Mouse (Mus musculus) kidney, adult 11 months (tissue): ENCODE measurements around the gene Phf1.
"Not testable (repeated sequence)": the region's sequence is repeated elsewhere in the genome, so short reads cannot be mapped to it uniquely, and the experiment has no call there.

Source experiments
- DNase-seq: peaks from one replicate; pipeline ENCODE4 v3.0.0; 2022

Gene Phf1

DNA sequence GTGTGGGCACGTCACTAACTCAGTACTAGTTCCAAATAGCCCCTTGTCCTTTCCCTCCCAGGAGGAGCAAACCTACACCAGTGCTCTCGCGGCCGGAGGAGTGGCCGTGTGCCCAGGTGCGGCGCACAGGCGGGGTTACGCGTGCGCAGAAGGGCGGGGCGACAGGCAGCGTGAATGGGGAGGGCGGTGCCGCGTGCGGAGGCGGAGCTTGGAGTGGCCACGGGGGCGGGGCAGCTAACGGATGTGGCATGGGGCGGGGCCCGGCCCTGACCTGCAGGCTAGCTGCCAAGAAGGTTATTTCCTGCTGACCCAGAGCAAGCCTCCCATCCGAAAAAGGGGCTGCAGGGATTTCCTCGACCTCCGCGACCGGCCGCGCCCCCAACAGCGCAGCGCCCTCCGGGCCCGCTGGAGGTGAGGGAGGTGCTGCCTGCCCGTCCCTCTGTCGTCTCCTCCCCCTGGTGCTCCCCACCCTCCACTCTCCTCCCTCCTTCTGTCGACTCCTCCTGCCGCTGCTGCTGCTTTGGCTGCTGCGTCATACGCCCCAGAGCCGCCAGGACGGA is at the start of gene Phf1:
Gene Phf1 (plus strand): TSS at position 214 of the 560 bp plus-strand sequence.
- peak; percentile 96 for DNase-seq

DNA sequence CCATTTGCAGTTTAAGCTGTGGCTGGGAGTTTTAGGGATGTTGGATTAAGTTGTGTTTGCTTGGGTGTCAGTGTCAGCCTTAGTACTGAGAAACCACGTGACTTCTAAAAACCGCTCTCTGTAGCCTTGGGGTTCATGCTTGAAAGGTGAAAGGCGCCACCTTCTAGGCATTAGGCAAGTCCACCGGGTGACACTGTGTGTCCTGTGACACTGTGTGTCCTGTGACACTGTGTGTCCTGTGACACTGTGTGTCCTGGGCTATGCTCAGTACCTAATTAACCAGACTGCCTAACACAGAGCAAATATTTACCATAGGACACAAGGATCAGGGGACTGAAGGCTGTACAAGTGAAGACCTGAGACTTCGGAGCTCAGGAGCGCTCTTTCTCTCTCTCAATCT is 49.3 kb upstream of the Phf1 start:
- DNase-seq, result no peak

DNA sequence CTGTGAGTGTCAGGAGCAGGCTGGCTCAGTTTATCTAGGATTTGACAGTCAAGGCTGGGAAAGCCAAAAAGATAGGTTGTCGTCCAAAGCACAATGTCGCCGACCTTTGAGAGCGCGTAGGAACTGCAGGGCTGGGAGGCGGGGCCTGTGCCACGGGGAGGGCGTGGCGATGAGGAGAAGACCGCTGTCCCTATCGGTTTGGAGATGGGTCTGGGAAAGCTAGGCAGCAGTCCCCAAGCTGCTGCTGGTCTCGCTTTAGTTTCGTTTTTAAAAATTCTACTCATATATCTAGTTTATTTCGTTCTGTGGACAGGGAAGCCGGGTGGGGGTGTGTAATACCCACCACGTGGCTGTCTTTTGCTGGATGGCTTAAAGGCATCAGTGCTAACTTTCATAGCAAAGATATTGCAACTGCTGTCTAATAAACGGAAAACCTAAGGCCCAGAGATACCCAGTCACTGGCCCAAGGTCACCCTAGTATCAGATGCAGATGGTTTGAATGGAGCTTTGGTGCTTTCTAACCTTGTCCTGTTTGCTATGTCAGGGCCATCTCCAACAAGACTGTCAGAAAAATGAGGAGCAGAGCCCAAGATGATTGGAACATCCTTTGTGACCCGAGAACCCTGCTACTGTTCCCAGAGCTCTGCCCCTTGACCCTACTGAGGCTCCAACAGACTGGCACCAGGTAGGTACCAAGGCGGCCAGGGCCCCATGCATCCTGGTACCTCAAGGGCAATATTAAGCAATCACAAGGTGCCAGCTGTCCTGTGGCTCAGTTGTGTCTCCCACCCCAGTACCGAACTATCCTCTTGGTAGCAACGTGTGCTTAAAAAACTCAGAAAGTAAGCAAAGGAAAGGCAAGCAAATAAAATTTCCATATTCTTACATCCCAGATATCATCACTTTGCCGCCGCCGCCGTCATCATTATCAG is 47.6 kb upstream of the Phf1 start:
- peak; percentile 57 for DNase-seq

DNA sequence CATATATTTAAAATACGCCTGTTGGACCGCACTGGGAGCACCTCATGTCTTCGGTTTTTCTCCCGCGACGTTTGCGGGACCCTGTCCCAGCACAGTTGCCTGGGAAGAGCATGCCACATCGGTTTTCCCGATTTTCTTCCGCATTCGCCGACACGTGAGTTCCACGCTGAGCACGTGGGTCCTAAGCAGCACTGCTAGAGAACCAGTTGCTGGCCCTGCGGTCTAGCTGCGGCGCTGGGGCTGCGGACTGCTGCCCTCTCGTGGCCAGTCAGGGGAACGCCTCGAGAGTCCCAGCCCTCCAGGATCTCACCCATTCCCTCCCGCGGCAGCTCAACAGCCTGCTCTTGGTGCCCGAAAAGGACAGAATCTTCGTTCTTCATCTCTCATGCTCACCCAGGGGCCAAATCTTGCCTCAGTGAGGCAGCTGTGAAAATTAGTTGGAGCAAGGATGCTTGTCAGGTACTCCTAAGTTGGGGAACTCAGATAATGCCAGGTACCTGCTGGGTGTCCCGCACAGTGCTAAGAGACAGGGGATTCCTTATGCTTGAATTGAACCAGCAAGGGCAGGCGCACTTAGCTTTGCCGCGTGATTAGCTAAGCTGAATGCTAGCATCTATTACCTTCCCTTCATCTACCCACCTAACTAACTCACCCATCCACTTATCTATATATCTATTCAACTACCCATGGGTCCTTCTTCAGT is 46.7 kb upstream of the Phf1 start:
- DNase-seq, result peak; percentile 71

DNA sequence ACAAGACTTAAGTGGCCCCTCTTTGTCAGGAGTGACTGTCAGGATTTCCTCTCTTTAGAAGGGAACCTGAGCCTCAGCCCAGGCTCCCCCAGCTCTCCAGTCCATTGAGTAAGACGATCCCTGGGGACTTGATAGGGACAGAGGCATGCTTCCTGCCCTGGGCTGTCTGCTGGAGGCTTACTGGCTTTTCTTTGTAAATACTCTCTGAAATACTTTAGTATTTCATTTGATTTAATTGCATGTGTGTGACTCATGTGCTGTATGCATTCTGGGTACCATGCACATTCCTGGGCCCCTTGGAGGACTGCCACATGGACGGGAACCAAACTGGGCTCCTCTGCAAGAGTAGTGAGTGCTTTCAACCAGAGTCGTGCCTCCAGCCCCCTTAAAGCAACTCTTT is 44.9 kb upstream of the Phf1 start:
- no peak for DNase-seq

DNA sequence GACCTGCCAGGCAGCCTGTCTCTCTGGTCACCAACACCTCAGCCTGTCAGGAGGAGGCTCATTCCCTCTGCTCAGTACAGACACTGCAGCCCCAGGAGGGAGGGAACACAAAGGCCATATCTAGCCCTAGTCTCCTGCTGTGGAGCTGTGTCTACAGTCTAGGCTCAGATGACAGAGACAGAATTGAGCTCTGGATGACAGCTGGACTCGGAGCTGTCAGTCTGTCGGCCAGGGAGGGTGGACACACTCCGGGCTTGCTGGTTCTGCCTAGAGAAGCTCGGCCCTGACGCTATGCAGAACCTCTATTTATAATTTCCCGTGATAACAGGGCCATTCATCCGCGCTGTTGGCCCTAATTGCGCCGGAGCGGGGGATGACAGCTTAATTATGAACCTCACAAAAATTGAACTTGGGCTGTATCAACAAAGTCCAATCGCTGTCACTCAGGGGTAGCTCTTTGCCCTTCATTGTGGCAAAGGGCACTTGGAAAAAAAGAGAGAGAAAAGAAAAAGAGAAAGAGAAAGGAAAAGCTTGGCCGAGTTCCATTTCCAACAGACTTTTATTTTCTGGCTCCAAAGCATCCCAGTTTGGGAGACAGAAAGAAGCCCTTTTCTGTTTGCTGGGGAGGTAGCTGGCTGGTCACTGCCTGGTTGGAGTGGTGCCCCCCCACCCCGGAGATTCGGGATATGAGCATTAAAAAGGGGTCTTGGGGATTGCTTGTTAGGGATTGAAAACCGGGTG is 40.0 kb upstream of the Phf1 start:
- no peak for DNase-seq

DNA sequence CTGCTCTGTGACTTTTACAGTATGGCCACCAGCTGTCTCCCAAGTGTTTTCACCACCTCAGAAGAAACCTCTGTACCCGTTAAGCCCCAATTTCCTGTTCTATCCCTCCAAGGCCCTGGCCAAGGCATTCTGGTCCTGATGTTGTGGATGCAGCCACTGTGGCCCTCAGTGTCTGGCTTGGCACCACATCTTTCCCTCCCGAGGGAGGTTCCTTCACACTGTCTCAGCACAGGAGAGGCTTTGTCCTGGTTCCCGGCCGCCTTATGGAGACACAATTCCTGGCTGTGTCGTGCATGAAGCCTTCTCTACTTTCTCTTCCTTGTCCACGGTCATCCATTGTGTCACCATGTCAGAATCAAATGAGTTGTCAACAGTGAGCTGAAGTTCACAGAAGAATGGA is 39.4 kb upstream of the Phf1 start:
- DNase-seq, result no peak

DNA sequence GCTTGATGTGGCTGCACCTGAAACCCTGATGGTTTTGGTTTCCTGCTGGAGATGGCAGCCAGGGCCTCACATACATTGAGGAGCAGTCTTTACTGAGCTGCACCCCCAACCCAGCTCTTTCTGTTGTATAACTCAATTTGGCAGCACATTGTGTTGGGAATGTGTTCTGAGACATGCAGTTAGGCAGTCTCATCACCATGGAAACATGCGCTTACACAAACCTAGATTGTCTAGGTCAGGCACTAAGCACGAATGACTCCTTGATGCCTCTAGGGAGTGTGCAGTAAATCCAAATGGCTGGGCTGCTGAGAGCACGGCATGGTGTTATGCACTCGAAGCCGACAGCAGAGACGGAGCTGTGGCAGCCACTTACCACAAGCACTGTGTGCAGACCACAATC is 38.5 kb upstream of the Phf1 start:
- DNase-seq, result no peak

DNA sequence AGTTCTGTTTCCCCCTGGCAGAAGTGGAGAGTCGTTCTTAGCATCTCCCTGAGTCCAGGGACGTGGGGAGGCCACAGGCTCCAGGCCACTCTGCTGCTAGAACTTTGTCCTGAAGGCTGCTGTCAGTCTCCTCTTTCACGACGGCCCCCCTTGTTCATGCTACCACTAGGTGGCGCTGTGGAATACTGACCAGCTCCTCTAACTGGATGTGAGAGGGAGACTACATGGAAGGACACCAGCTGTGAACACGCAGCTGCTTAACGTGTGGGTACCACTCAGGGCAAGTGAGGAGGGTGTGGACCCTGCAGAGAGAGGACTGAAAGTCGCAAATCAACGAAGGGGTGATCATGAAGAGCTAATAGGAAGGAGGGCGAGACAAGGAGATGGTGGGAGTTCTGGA is 37.3 kb upstream of the Phf1 start:
- peak; percentile 53 for DNase-seq

DNA sequence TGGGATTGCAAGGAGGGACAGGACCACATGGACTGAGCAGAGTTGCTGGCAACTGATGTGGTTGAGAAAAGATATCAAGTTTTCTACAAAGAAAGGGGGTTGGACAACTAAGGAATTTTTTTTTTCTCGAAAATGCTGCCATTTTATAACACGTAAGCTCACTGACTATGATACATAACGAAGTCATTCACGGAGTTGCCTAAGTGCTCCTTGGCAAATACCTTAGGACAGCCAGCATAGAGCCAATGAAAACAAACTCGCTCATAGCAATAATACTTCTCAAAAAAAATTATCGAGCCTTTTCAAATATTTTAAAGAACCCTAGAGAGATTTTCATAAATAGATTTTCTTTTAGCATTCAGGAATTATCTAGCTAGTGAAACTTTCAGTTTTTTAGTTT is 31.9 kb upstream of the Phf1 start:
- DNase-seq, result no peak

DNA sequence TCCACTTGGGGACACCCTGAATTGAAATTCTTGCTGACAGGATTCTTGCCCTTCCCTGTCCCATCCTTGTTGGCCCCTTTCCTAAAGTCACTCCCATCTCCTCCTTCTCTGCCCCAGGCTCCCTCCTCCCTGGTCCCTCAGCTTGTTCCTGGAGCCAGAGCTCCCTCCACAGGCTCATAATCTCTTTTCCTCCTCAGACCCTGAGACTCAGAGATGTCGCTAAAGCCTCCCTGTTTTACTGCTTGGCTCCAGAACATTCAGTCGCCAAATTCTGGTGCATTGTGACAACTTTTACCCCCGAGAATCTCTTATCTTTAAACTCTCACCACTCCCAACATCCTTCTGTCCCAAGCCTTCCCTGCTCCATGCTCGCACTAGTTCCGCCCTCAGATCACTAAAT is 28.5 kb upstream of the Phf1 start:
- DNase-seq, result no peak

DNA sequence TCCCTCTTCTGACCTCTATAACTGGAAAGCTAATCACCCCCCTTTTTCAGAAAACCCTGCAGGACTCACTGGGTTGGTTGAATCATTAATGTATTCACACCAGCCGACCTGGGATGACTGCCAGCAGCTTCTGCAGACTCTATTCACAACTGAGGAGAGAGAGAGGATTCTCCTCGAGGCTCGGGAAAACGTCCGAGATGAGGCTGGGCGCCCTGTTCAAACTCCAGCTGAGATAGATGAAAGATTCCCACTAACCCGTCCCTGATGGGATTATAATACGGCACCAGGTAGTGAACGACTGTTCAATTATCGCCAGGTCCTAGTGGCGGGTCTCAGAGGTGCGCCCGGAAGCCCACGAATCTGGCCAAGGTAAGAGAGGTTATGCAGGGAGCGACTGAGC is 25.3 kb upstream of the Phf1 start:
- DNase-seq, result peak; percentile 65

DNA sequence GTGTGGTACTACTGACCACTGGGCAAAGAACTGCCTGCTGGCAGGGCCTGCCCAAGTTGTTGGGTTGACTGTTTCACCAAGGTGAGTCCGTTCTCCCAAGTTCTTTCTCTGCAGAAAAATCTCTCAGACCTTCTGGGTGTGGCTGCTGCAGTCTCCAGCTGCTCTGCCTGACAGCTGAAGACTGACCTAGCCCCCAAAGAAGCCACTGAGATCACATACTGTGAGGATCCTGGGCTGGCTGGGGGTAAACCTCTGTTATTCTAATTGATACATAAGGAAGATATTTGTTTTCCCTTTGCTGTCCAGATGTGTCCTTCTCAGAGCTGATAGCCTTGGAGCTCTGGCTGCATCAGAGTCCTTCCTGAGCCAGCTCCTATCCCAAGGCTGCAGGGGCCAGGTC is 17.6 kb upstream of the Phf1 start:
- DNase-seq, result no peak

DNA sequence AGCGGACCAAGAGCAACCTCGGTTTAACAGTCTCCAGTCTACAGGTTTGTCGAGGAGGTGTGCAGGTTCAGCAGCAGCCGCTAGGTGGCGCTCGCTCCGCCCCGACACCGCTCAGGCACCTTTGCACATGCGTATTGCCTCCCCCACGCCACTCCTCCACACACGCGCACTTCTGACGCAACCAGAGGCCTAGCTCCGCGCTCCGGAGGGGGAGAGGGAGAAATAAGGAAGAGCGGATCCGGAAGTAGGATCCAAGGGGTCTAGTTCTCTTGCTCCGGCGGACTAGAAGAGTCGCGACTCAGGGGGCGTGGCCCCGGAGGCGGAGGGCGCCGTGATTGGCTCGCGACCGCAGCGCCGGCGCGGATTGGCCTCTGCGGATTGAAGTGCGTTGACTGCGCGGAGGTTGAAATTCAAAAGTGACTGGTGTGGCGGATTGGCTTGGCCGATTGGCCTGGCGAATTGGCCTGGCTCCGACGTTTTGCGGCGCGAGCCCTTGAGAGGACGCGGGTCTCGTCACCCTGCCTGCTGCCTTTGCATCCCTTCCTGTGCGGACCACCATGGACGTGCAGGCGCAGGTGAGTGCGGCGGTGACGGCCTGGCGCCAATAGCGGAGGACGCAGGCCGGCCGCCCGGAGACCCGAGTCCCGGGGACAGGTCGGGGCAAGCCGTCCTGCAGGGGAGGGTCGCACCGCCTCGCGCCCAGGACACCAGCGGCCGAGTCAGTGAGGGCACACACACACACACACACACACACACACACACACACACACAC is 16.0 kb upstream of the Phf1 start, which contains the start of gene Kifc5b:
Gene Kifc5b (plus strand): TSS at position 381 of the 772 bp plus-strand sequence.
- DNase-seq, result peak; percentile 99

DNA sequence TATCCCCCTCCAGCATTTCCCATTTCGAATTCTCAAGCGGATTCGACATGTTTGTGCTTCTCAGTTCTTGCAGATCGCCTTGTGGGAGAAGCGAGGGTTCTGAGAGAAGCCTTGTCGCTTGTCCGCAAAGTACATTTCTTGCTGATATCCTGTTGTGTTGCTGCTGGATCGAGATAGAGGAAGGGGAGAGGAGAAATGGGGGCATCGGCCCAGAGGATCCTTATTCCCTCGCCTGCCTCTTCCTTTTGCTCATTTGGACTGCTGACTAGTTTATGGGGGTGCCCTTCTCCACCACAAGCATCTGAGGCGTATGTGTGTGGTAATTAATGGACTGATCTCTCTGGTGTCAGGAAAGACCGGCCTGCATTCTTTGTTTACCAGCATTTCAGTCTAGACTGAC is 15.3 kb upstream of the Phf1 start:
- DNase-seq, result not testable (repeated sequence)

DNA sequence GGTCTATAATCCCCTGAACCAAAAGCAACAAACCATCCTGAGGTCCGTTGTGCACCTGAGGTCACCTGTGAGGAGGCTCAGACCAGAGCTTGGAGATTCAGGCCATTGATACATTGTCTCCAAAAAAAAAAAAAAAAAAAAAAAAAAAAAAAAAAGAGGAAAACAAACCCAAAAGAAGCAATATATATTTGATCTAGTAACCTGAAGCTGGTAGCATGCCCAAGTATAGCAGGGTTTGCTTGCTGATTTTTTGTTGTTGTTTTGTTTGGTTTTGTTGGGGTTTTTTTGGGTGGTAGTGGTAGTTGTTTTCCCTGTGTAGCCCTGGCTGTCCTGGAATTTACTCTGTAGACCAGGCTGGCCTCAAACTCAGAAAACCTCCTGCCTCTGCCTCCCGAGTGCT is 14.5 kb upstream of the Phf1 start:
- no peak for DNase-seq

DNA sequence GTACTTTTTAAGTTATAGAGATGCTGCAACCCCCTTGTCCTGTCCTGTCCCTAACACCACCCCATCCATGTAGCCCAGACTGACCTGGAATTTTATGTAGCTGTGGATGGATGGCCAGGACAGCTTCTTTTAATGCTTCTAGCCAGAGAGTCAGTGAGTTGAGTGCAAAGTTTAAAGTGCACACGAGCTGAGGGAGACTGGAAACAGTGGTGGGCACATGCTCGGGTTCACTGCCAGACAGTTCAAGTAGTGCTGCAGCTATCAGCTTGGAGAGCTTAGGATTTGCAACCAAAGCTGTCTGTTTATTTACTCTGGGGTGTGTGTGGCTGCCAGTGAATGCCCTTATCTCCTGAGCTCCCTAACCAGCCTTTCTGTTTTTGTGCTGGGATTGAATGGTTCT is 13.3 kb upstream of the Phf1 start:
- peak; percentile 49 for DNase-seq

DNA sequence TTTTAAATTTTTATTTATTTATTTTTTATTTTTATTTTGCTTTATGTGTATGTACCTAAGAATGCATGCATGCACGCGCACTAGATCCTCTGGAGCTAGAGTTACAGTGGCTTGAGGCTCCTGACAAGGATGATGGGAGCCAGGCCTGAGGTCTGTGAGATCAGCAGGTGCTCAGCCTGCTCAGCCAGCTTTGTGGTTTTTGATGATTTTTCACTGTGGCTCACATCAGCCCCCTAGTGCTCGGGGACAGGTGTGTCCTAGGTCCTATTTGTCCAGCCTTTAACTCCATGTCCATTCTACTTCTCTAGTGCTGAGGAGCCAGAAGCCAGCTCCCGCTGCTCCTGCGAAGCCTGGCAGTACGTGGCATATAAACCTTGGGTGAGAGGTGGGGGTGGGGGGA is 10.5 kb upstream of the Phf1 start:
- not testable (repeated sequence) for DNase-seq

DNA sequence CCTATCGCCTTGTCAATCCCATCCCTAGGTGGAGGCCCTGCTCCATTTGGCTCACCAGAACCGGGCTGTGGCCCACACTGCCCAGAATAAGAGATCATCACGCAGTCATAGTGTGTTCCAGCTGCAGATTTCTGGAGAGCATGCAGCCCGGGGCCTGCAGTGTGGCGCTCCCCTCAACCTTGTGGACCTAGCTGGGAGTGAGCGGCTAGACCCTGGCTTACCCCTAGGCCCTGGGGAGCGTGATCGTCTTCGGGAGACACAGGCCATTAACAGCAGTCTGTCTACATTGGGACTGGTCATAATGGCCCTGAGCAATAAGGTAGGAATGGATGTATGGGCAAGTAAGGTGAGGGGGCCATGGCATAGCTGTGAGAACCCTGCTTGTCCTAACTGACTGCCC is 7.4 kb upstream of the Phf1 start:
- DNase-seq, result not testable (repeated sequence)

DNA sequence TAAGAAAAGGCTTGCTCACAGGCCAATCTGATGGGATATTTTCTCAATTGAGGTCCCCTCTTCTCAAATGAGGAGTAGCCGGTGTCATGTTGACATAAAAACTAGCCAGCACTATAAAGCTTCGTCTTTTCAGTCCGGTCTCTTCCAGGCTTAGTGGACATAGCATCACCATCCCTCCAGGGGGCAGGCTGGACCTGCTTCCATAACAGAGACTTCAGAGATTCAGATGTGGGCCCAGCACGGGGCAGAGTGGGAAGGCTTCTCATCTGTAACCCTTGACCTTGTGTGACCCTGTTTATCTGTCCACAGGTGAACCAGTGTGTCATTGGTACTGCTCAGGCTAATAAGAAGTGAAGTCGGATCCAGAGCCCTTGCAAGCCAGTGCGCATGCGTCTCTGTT is 1.1 kb upstream of the Phf1 start:
- peak; percentile 55 for DNase-seq

DNA sequence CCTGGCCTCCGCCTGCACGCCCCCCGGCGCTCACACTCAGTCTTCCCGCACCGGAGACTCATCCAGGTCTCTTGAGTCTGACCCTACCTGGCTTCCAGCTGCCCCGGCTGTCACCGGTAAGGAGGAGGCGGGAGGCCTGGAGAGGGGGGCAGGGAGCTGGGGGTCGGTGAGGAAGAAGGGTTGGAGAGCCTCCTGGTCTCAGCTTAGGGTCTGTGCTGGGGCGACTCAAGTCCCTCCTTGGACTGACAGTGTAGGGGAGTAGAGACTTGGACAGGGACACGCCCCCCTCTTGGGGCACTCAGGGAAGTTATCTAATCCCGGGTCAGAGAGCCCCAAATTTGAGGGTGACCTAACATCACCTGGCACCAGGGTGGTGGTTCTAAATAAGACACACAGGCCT is 567 bp downstream of the Phf1 start:
- no peak for DNase-seq
